Mouse (Mus musculus) liver, postnatal 0 days (tissue): ENCODE results near the gene Zrsr2.
A peak's percentile ranks its signal among the peaks of the same experiment; 100 is the strongest.

Experiments used
- CTCF ChIP-seq: sonication (generic); IDR thresholded peaks from 2 replicates; pipeline ENCODE4 v1.5.1; 2016; ENCODE audit warnings: antibody characterized with exemption, low read depth
- EP300 ChIP-seq: IDR thresholded peaks from 2 replicates; pipeline ENCODE4 v1.6.1; 2016; ENCODE audit warnings: antibody characterized with exemption, low read depth, mild to moderate bottlenecking

DNA sequence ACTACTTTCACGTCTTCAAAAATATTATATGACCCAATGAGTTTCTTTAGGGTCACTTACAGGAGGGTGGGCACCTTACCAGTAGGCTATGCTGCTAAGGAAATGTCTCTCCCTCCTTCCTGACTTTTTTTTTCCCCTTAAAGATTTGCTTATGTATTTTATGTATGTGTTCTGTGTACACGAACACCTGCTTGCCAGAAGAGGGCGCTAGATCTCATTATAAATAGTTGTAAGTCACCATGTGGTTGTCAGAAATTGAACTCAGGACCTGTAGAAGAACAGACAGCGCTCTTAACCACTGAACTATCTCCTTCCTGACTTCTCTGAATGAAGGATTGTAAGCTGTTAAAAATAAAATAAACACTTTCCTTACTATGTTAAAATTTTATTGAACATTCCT is 23.0 kb upstream of the Zrsr2 start:
- peak; percentile 39; the same call in 1 of the 2 replicates for TF ChIP-seq CTCF
- no peak for TF ChIP-seq EP300
